Mouse (Mus musculus) E14TG2a.4 (cell line): ENCODE data around the gene Foxp1.

ENCODE experiments used
- H3K27me3 ChIP-seq: 2 replicates; pipeline ENCODE4 v1.6.1; 2014; ENCODE audit warnings: low read length, control low read depth; ENCODE audit not compliant: insufficient read depth
- H3K36me3 ChIP-seq: 2 replicates; pipeline ENCODE4 v1.6.1; 2014; ENCODE audit warnings: low read length, control low read depth; ENCODE audit not compliant: insufficient read depth
- H3K4me1 ChIP-seq: replicated peaks from 2 replicates; pipeline ENCODE4 v1.6.1; 2014; ENCODE audit warnings: low read depth, low read length, control low read depth
- H3K4me3 ChIP-seq: replicated peaks from 2 replicates; pipeline ENCODE4 v1.5.1; 2014; ENCODE audit warnings: mild to moderate bottlenecking, low read length
- H3K9me3 ChIP-seq: 2 replicates; pipeline ENCODE4 v1.6.1; 2014; ENCODE audit warnings: low read length, control low read depth
- CTCF ChIP-seq: conservative IDR thresholded peaks from 2 replicates; pipeline ENCODE4 v1.5.1; 2014; ENCODE audit warnings: low read length
- NANOG ChIP-seq: IDR thresholded peaks from 2 replicates; pipeline ENCODE4 v1.6.1; 2014; ENCODE audit warnings: borderline replicate concordance, low read length, mixed read lengths
- POU5F1 ChIP-seq: IDR thresholded peaks from 2 replicates; pipeline ENCODE4 v1.6.1; 2014; ENCODE audit warnings: low read length, borderline replicate concordance

The Foxp1 gene

DNA sequence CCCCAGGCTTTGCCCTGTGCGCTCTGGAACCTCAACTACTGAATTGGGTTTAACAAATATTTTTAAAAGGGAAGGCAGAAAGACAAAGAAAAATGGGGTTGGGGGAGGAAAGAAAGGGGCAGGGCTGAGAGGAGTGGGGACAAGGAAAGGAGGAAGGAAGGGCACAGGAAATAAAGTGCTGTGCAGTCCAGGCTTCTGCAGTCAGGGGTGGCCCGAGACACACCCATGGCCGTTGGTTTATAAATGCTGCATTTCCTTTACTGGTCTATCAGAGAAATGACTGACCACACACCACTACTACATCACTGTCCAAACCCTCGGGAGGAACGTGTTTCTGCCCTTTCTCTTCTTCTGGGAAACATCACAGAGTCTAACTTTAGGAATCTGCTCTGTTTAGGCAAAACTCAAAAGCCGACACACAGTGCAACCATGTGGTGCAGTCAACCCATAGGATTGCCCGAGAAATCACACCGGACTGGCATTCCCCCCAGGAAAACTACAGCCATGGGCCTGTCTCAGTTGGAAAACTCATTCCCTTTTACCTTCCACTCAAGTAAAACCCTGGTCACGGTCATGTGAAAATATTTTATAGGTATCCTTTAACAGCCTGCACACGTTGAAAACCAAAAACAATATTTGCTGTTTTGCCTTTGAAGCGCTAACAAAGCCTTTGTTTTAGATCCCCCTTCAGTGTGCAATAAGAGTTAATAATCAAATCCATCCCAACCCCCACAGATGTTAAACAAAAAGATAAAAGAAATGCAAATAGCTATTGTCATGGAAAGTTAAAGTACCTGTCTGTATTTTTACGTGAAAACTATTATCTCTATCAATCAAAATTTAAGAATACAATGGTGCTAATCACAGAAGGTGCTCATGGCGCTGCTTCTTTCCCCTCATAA is 258.1 kb downstream of the Foxp1 start:
- H3K4me3 ChIP-seq, result 0 out of 2 replicates have a peak overlapping the region, but pooled peaks have one; percentile 26
- no peaks in the 10 kb centered on the region for H3K36me3 ChIP-seq
- TF ChIP-seq CTCF, result no peak
- peak; percentile 32; the same call in 1 of the 2 replicates for TF ChIP-seq NANOG
- peaks cover 41% of the 10 kb centered on the region for H3K4me1 ChIP-seq
- H3K27me3 ChIP-seq, result peaks cover 10% of the 10 kb centered on the region; the same call in 1 of the 2 replicates
- H3K9me3 ChIP-seq, result no peaks in the 10 kb centered on the region

DNA sequence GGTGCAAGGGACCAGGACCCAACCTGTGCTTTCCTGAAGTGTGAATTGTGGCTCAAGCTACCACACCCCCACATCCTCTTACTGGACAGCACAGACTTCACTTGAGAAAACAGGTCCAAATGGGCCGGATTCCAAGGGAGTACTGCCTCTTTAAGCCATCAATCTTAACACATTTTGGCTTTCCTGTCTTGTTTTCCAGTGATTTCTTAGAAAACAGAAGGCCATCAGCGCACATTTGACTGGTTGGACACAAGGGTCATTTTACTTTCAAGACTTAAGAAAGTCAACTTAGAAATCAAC is 258.7 kb downstream of the Foxp1 start:
- Histone ChIP-seq H3K27me3 (peaks cover 10% of the 10 kb centered on the region; the same call in 1 of the 2 replicates), H3K4me1 (peaks cover 41% of the 10 kb centered on the region), H3K4me3 (peak overlapping the region; percentile 26; the same call in 1 of the 2 replicates), H3K9me3 (no peaks in the 10 kb centered on the region), H3K36me3 (no peaks in the 10 kb centered on the region)
- TF ChIP-seq POU5F1, result no peak
- no peak for TF ChIP-seq CTCF
- TF ChIP-seq NANOG, result no peak

- Histone ChIP-seq H3K4me3 (peak overlapping the region; percentile 26; the same call in 1 of the 2 replicates), H3K36me3 (no peaks in the 10 kb centered on the region), H3K27me3 (peaks cover 10% of the 10 kb centered on the region; the same call in 1 of the 2 replicates), H3K4me1 (peaks cover 41% of the 10 kb centered on the region), H3K9me3 (no peaks in the 10 kb centered on the region)
- TF ChIP-seq NANOG (peak; percentile 12; the same call in 1 of the 2 replicates), POU5F1 (no peak), CTCF (no peak)
These were observed 259.2 kb downstream of the Foxp1 start for GRCm38 (mm10) chr6:99263061-99263885.

DNA sequence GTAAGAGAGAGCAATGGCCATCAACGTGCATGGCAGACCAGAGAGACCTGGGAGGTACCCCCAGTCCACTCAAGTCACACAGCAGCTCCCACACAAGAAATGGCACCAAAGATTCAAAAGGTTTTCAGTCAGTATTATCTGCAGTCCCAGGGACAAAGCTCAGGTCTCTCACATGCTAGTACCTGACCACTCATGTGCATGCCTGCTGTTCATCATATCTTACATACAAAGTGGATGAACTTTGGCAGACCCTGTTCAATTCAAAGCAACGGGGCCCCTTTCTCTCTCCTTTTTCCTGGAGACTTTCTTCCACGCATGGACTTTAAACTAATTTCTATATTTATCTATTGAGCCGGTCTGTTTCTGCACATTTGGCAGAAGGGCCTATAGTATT is 260.8 kb downstream of the Foxp1 start:
- Histone ChIP-seq H3K4me3 (no peak overlapping the region), H3K9me3 (no peaks in the 10 kb centered on the region), H3K36me3 (no peaks in the 10 kb centered on the region), H3K4me1 (peaks cover 40% of the 10 kb centered on the region), H3K27me3 (peaks cover 10% of the 10 kb centered on the region; the same call in 1 of the 2 replicates)
- TF ChIP-seq NANOG (no peak), CTCF (no peak), POU5F1 (no peak)

DNA sequence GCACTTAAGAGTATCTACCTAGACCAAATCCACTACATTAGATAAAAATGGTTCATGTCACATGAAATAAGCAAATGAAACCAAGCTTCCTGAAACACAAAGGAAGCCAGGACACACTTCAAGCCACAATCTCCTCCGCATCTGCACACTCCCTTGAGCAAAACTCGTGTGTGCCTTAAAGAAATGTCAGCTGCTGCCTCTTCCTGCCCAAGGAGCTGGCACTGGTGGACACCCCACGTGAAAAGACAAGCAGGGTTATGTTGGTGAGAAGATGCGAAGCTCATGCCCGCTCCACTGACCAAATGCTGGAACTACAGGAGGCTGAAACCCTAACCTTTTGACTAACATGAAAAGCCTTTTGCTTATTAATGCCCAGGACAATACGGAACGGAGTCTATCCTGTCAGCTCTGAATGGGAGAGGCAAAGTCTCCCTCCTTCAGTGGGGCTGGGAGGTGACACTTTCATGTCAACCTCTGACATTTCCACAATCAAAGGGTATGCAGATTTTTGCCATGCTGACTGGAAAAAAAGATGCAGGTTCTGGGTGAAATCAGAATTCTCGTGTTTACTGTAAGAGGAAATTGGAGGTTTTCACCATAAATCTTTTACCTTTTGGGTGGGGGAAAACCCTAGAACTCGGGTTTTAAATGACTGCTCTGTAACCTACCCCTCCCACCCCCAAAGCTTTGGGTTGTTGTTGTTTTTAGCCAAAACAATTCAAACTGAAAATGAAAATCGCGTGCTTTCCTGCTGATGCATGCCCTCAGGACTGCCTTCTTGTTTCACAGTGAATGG is 261.4 kb downstream of the Foxp1 start:
- Histone ChIP-seq H3K27me3 (peaks cover 10% of the 10 kb centered on the region; the same call in 1 of the 2 replicates), H3K4me3 (no peak overlapping the region), H3K9me3 (no peaks in the 10 kb centered on the region), H3K4me1 (peaks cover 34% of the 10 kb centered on the region), H3K36me3 (no peaks in the 10 kb centered on the region)
- TF ChIP-seq POU5F1, result no peak
- TF ChIP-seq NANOG, result no peak

DNA sequence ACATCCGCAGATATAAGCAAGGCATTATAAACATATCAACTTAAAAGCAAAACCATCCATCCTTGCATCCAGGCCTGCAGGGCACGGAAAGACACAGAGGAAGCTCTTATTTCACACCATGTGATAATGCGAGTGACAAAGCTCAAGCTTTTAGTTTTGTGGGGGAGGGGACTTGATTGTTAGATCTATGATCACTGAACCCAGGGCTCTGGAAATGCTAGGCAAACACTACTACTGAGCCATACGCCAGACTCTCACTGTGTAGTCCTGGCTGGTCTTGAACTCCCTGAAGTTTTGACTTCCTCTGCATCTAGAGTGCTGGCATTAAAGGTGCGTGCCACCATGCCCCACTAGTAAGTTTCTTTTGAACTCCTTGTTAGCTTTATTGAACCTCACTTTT is 264.2 kb downstream of the Foxp1 start:
- Histone ChIP-seq H3K4me1 (peaks cover 6% of the 10 kb centered on the region; the same call in 1 of the 2 replicates), H3K36me3 (no peaks in the 10 kb centered on the region), H3K27me3 (no peaks in the 10 kb centered on the region), H3K9me3 (no peaks in the 10 kb centered on the region), H3K4me3 (no peak overlapping the region)
- no peak for TF ChIP-seq NANOG
- no peak for TF ChIP-seq POU5F1
- TF ChIP-seq CTCF, result no peak

GRCm38 (mm10) chr6:99257676-99258075 is 264.8 kb downstream of the Foxp1 start:
- Histone ChIP-seq H3K4me3 (no peak overlapping the region), H3K27me3 (no peaks in the 10 kb centered on the region), H3K36me3 (no peaks in the 10 kb centered on the region), H3K9me3 (no peaks in the 10 kb centered on the region), H3K4me1 (0 out of 2 replicates have a peak, but pooled peaks cover 2% of the 10 kb centered on the region)
- TF ChIP-seq CTCF, result no peak

DNA sequence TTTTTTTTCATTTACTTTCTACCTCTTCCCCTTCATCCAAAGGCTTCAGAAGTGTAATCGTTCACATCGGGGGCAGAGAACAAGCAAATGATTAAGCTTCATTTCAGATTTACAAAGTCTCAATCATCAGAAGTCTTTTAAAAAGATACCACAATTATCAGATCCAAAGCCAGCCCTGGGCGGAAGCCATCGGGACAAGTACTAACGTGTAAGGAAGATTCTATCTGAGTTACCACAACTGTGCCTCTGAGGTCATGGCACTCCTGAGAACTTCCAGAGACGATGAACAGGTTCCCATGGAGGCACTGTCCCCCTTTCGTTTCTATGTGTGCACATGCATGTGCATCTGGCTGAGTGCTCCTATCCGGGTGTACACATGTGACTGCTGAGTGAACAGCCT is 269.2 kb downstream of the Foxp1 start:
- no peaks in the 10 kb centered on the region for H3K27me3 ChIP-seq
- H3K4me3 ChIP-seq, result no peak overlapping the region
- H3K36me3 ChIP-seq, result no peaks in the 10 kb centered on the region
- no peaks in the 10 kb centered on the region for H3K4me1 ChIP-seq
- no peaks in the 10 kb centered on the region for H3K9me3 ChIP-seq
- no peak for TF ChIP-seq POU5F1
